Comparison of ENCODE assay signal across 35 mouse cellular contexts in genomic region chr16:48800906-48801305, GRCm38 (mm10). TPM values are rescaled to one million over a fixed set of nuclear protein-coding genes. Genes with fewer than 3 reads are reported as not detected.
DNase-seq lines count a peak whose midpoint lies in the region; ATAC-seq and TF ChIP-seq lines count a peak whose summit lies in the region.
"Had no signal": no experiment of that assay in that cellular context is flagged by ENCODE, and none has a peak within 500 bp of the region (broad histone marks: within the 10 kb centered on the region; RNA-seq: fewer than 3 reads in every experiment).

No protein-coding gene starts in this region.

- DNase-seq in CD4-positive helper T cell, adult 2 months (ENCODE audit: low read depth, low spot score) = peak; percentile 42
- peak; percentile 15 to 28 for DNase-seq in thymus, postnatal 36 days
- no peak for DNase-seq in gastrocnemius, postnatal 10 days
- DNase-seq in forebrain, postnatal 0 days = no peak
- DNase-seq: adrenal gland, postnatal 36 days; B cell, adult 2 months; cerebellum, adult 18-20 months; cerebellum, postnatal 25 days; kidney, adult 2 months; kidney, postnatal 10 days; liver, embryonic 13.5 days; lung, adult 18-20 months; lung, postnatal 4 days had no signal

- no peak for TF ChIP-seq CTCF in forebrain, postnatal 0 days (IDR thresholded peaks at IDR 0.05; ENCODE audit: low read depth)

- H3K4me2 ChIP-seq in forebrain, postnatal 0 days (ENCODE audit: low read depth) = no peak overlapping the region
- H3K4me2 ChIP-seq: heart, embryonic 15.5 days; hindbrain, embryonic 12.5 days; intestine, embryonic 15.5 days; limb, embryonic 15.5 days; liver, embryonic 13.5 days; midbrain, embryonic 15.5 days; neural tube, embryonic 12.5 days had no signal

- H3K27me3 ChIP-seq in forebrain, postnatal 0 days (ENCODE audit: insufficient read depth, low read length) = no peaks in the 10 kb centered on the region
- H3K27me3 ChIP-seq: heart, embryonic 15.5 days; hindbrain, embryonic 12.5 days; intestine, embryonic 15.5 days; limb, embryonic 15.5 days; liver, embryonic 13.5 days; midbrain, embryonic 15.5 days; neural tube, embryonic 12.5 days had no signal

- H3K36me3 ChIP-seq in forebrain, postnatal 0 days (ENCODE audit: insufficient read depth) = no peaks in the 10 kb centered on the region
- H3K36me3 ChIP-seq: G1E; heart, embryonic 10.5 days; heart, embryonic 15.5 days; hindbrain, embryonic 12.5 days; intestine, embryonic 15.5 days; limb, embryonic 10.5 days; limb, embryonic 15.5 days; liver, embryonic 13.5 days; midbrain, embryonic 15.5 days; neural tube, embryonic 12.5 days had no signal

- H3K4me3 ChIP-seq in forebrain, postnatal 0 days (ENCODE audit: low read depth, low read length) = no peak overlapping the region
- H3K4me3 ChIP-seq: heart, embryonic 10.5 days; heart, embryonic 15.5 days; hindbrain, embryonic 12.5 days; intestine, embryonic 15.5 days; limb, embryonic 10.5 days; limb, embryonic 15.5 days; liver, embryonic 13.5 days; midbrain, embryonic 15.5 days; neural tube, embryonic 12.5 days had no signal

- H3K27ac ChIP-seq in forebrain, postnatal 0 days (ENCODE audit: low read depth, low read length) = no peak overlapping the region
- H3K27ac ChIP-seq: heart, embryonic 10.5 days; heart, embryonic 15.5 days; hindbrain, embryonic 12.5 days; hindbrain, postnatal 0 days; intestine, embryonic 15.5 days; limb, embryonic 10.5 days; limb, embryonic 15.5 days; liver, embryonic 13.5 days; midbrain, embryonic 15.5 days; neural tube, embryonic 12.5 days had no signal

- WGBS in forebrain, postnatal 0 days = 93% methylated on average over 2 of the region's 2 CpGs

- no peak overlapping the region for H3K9ac ChIP-seq in forebrain, postnatal 0 days
- H3K9ac ChIP-seq: heart, embryonic 15.5 days; hindbrain, embryonic 12.5 days; intestine, embryonic 15.5 days; limb, embryonic 15.5 days; liver, embryonic 13.5 days; midbrain, embryonic 15.5 days; neural tube, embryonic 12.5 days had no signal

- H3K9me3 ChIP-seq in forebrain, postnatal 0 days (ENCODE audit: low read length) = no peaks in the 10 kb centered on the region
- H3K9me3 ChIP-seq: G1E; heart, embryonic 10.5 days; heart, embryonic 15.5 days; hindbrain, embryonic 12.5 days; intestine, embryonic 15.5 days; limb, embryonic 10.5 days; limb, embryonic 15.5 days; liver, embryonic 13.5 days; midbrain, embryonic 15.5 days; neural tube, embryonic 12.5 days had no signal

- ATAC-seq in activated CD4-positive, CD25-positive, alpha-beta regulatory T cell, adult 4 months = peak; percentile 32
- peak; percentile 90 for ATAC-seq in megakaryocyte progenitor cell, adult 5-6 weeks (replicated peaks; ENCODE audit: poor library complexity)
- ATAC-seq in forebrain, postnatal 0 days = no peak
- ATAC-seq in frontal cortex, adult (ENCODE audit: low TSS enrichment) = no peak
- ATAC-seq: forebrain, embryonic 14.5 days; hindbrain, postnatal 0 days; intestine, embryonic 15.5 days; lung, postnatal 0 days; midbrain, embryonic 15.5 days had no signal

- H3K4me1 ChIP-seq in forebrain, postnatal 0 days (ENCODE audit: insufficient read depth) = no peaks in the 10 kb centered on the region
- H3K4me1 ChIP-seq: heart, embryonic 10.5 days; heart, embryonic 15.5 days; hindbrain, embryonic 12.5 days; intestine, embryonic 15.5 days; limb, embryonic 10.5 days; limb, embryonic 15.5 days; liver, embryonic 13.5 days; midbrain, embryonic 15.5 days; neural tube, embryonic 12.5 days had no signal

RNA-seq across cellular contexts. Expression of gene Retnlb, which starts 15.8 kb away (rescaled TPM):
- not detected for polyA plus RNA-seq in activated CD4-positive, CD25-positive, alpha-beta regulatory T cell, adult 4 months (2017; shearing (Covaris generic))
- not detected in 2 replicates for total RNA-seq in megakaryocyte progenitor cell, adult 5-6 weeks (2015)
- total RNA-seq in megakaryocyte progenitor cell, adult 5-6 weeks (2017) = not detected in 2 replicates
- total RNA-seq in gastrocnemius, postnatal 10 days (2021) = not detected
- not detected in 2 replicates for total RNA-seq in forebrain, postnatal 0 days (2014; rRNA removed)
- polyA plus RNA-seq in forebrain, postnatal 0 days (2015; fragmentation: Nextera tagmentation; extraction: Ambion mirVana) = not detected in 2 replicates
- total RNA-seq: adrenal gland, postnatal 36 days; G1E; gastrocnemius, adult 8-10 months; heart, postnatal 25 days; hindbrain, postnatal 0 days; left cerebral cortex, postnatal 10 days had no signal
- polyA plus RNA-seq: brain, embryonic 14.5 days; embryonic facial prominence, embryonic 11.5 days; forebrain, embryonic 14.5 days; G1E; gonadal fat pad, adult 2 months; heart, embryonic 10.5 days; heart, embryonic 15.5 days; hindbrain, embryonic 12.5 days; hindbrain, postnatal 0 days; intestine, embryonic 15.5 days; kidney, adult 2 months; limb, embryonic 10.5 days; limb, embryonic 15.5 days; liver, embryonic 13.5 days; midbrain, embryonic 15.5 days; neural tube, embryonic 12.5 days; urinary bladder, adult 2 months had no signal

RNA-seq across cellular contexts. Expression of gene Trat1, which starts 29.1 kb away (rescaled TPM):
- polyA plus RNA-seq in activated CD4-positive, CD25-positive, alpha-beta regulatory T cell, adult 4 months (2017; shearing (Covaris generic)) = 100 to 1,000 TPM; 131 to 161 TPM
- not detected in 2 replicates for total RNA-seq in megakaryocyte progenitor cell, adult 5-6 weeks (2015)
- 0.14 and 0.54 TPM in 2 replicates for total RNA-seq in megakaryocyte progenitor cell, adult 5-6 weeks (2017)
- not detected for total RNA-seq in gastrocnemius, postnatal 10 days (2021)
- total RNA-seq in forebrain, postnatal 0 days (2014; rRNA removed) = 0.05 and 0.15 TPM in 2 replicates
- polyA plus RNA-seq in forebrain, postnatal 0 days (2015; fragmentation: Nextera tagmentation; extraction: Ambion mirVana) = not detected in 2 replicates
- total RNA-seq: adrenal gland, postnatal 36 days; gastrocnemius, adult 8-10 months; heart, postnatal 25 days had no signal
- polyA plus RNA-seq: embryonic facial prominence, embryonic 11.5 days; forebrain, embryonic 14.5 days; G1E; heart, embryonic 10.5 days; hindbrain, embryonic 12.5 days; hindbrain, postnatal 0 days; limb, embryonic 10.5 days; liver, embryonic 13.5 days; midbrain, embryonic 15.5 days; neural tube, embryonic 12.5 days had no signal

RNA-seq across cellular contexts. Expression of gene Retnla, which starts 41.4 kb away (rescaled TPM):
- not detected for polyA plus RNA-seq in activated CD4-positive, CD25-positive, alpha-beta regulatory T cell, adult 4 months (2017; shearing (Covaris generic))
- total RNA-seq in megakaryocyte progenitor cell, adult 5-6 weeks (2015) = not detected in 2 replicates
- not detected in 2 replicates for total RNA-seq in megakaryocyte progenitor cell, adult 5-6 weeks (2017)
- total RNA-seq in gastrocnemius, postnatal 10 days (2021) = 1 to 10 TPM; 2.7 to 2.9 TPM
- not detected in 2 replicates for total RNA-seq in forebrain, postnatal 0 days (2014; rRNA removed)
- 1.4 and 2.4 TPM in 2 replicates for polyA plus RNA-seq in forebrain, postnatal 0 days (2015; fragmentation: Nextera tagmentation; extraction: Ambion mirVana)
- total RNA-seq: G1E; hindbrain, postnatal 0 days; left cerebral cortex, postnatal 10 days had no signal
- polyA plus RNA-seq: brain, embryonic 14.5 days; embryonic facial prominence, embryonic 11.5 days; forebrain, embryonic 14.5 days; G1E; heart, embryonic 10.5 days; hindbrain, embryonic 12.5 days; hindbrain, postnatal 0 days; intestine, embryonic 15.5 days; limb, embryonic 10.5 days; limb, embryonic 15.5 days; liver, embryonic 13.5 days; midbrain, embryonic 15.5 days; neural tube, embryonic 12.5 days had no signal

Comparison
In these comparisons a context has a peak if more than half of its experiments do, and no peak if none do; other contexts are left out.
1. DNase-seq: peak in CD4-positive helper T cell, adult 2 months (single experiment) and thymus, postnatal 36 days (2 of 2); none in gastrocnemius, postnatal 10 days (single experiment) and forebrain, postnatal 0 days (single experiment).
2. ATAC-seq: peak in activated CD4-positive, CD25-positive, alpha-beta regulatory T cell, adult 4 months (single experiment) and megakaryocyte progenitor cell, adult 5-6 weeks (single experiment); none in forebrain, postnatal 0 days (single experiment) and frontal cortex, adult (single experiment).